Mouse (Mus musculus) lung, adult 2 months (tissue): Measurements from ENCODE around the gene Cblc.

Source experiments
- CTCF ChIP-seq: fragments of 200-500 bp; IDR thresholded peaks from 2 replicates; pipeline ENCODE4 v1.5.1; 2011; ENCODE audit warnings: mild to moderate bottlenecking, low read length, control low read depth; ENCODE audit not compliant: insufficient read depth
- POLR2A ChIP-seq: fragments of 200-500 bp; IDR thresholded peaks from 2 replicates; pipeline ENCODE4 v1.6.1; 2011; ENCODE audit warnings: low read depth, mild to moderate bottlenecking, control low read depth, low read length, borderline replicate concordance; ENCODE audit errors: extremely low read depth

GRCm38 (mm10) chr7:19783630-19784029 is 13.0 kb downstream of the Cblc start:
- TF ChIP-seq CTCF (no peak), POLR2A (no peak)
